Mouse (Mus musculus): Measurements from ENCODE around the gene Aida.
"Not testable (repeated sequence)": the region's sequence is repeated elsewhere in the genome, so short reads cannot be mapped to it uniquely, and the experiment has no call there.

The Aida gene

DNA sequence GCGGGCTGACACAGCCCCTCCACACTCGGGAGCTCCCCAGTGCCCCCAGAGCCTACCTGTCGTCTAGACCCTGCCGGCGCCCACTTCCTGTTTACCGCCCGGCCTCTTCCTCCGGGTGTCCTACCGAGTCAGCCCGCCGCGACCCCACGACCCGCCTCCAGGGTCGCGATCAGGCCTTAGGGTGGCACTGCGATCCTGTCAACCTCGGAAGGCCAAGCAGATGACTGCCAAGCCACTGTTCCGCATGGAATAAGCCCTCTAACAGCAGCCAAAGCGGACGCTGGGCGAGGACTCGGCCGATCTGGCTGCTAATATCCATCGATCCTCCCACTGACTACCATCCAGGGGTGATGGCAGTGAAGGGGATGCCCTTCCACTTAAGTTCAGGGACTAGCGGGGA lies at the start of gene Aida:
Aida (plus strand) TSS at position 126 of the 400 bp plus-strand sequence.
- peak; percentile 48 for DNase-seq

DNA sequence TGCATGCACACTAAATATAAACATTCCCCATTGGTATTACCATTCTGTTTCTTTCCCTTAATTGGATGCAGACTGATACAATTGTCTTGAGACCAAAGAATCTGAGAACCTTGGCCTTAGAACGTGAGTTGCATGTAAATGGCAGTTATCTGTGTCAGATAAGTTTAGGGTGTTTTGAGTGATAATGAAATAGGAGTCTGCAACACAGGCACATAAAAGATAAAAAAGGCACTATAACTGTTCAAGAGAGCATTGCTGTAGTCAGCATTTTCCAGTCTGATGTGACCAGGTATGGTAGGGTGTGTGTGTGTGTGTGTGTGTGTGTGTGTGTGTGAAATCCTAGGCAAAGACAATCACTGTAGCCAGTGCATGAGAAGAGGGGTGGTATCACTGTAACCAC lies 48.2 kb upstream of the Aida start:
- DNase-seq = no peak

DNA sequence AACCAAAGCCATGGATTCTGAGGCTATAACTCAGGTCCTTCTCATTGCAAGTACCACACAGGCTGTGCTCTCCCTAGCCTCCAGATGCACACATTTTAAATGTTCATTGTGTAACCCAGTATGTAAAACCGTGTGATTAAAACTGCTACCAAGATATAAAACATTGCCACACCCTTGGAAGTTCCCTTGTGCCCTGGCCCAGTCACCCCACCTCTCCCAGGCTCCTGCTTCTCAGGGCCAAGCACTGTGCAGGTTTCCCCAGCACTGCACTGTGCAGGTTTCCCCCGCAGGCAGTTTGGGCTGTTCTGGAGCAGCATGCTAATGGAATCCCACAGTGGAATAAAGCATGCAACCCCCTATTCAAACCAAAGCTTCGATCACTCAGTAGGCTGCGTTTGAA lies 45.8 kb upstream of the Aida start:
- no peak for DNase-seq

DNA sequence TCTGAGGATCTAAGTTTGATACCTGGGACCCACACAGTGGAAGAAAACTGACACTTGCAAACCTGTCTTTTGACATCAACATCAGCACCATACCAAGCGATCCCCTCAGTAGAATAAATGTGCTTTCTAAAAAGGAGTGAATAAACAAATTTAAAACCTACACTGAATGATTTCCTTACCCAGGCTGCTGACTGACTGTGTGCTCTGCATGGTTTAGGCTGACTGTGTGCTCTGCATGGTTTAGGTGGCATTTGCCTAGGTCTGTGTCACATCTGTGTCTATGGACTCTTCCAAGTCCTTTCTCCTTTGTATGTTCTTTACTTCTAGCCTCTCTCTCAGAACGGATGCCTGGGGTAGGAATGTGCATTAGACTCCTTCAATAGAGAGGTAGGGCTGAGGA lies 44.6 kb upstream of the Aida start:
- DNase-seq = no peak

DNA sequence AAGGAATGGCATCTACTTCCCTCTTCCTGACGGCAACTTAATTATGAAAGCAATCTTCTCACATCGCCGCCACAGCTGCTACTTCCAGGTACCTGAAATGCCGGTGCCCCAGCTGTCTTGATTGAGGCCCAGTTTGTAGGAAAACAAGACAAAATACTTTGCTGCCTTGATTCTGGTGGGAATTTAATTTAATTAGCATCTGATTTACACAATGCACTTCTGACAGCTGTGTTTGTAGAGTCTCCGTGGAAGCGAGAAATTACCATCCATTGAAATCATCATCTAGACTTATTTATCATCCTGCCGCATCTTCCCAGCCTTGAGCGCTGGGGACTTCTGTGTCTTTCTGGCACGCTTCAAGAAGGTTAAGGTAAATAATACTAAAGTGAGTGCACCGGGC lies 43.8 kb upstream of the Aida start:
- DNase-seq = no peak

DNA sequence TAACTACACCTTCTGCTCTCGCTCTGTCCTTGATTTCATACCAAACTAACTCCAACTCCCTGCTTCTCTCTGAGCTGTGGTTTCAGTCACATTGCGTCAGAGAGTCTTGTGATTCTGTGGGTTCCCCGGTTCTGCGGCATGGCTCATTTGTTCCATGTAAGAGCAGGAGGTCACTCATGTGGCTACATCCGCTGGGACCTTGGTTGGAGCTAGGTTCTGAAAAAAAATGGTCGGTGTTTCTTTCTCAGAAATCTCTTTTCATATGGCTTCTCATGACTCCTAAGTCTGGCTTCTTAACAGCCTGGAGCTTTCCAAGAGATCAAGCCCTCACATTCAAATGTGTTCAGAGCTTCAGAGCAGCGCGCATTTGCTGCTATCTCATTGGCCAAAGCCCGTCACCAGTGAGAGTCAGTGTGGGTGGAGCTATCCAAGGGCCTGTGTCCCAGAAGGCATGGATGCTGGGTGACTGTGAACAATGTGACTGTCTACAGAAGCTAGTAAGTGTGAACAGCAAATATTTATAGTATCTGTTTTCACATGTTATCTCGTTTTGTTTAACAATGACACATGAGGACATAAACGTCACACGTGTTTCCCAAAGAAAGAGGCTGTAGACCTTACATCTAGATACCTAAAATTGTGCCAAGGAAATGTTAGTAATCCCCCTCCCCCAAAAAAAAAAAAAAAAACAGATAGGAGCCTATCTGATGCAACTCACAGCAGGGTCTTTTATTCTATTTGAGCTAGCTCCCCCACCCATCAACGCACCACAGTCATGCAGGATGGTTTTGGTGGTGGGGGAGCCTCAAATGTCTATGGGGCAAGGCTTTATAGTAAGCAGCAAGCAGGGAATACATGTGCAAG lies 32.0 kb upstream of the Aida start:
- peak; percentile 26 for DNase-seq

DNA sequence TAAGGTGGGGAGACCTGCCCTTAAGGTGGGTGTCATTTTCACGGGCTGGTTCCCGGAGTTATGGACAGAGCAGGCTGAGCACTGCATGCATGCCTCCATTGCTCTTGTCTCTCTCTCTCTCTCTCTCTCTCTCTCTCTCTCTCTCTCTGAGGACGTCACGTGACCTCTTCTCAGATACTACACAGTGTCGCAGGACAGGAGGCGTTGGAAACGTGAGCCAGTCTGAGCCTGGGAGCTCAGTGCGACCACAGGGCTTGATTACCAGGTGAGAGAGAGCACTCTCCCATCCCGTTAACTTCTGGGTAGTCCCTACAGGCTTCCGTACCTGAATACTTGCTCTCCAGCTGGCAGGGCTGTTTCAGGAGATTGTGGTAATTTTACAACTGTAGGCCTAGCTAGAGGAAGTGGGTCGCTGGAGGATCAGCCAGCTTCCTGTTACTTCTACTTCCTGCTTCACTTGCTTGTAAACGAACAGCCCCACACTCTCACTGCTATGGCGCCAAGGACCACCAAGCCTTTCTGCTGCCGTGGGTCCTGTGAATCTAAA lies 30.4 kb upstream of the Aida start:
- DNase-seq = no peak

DNA sequence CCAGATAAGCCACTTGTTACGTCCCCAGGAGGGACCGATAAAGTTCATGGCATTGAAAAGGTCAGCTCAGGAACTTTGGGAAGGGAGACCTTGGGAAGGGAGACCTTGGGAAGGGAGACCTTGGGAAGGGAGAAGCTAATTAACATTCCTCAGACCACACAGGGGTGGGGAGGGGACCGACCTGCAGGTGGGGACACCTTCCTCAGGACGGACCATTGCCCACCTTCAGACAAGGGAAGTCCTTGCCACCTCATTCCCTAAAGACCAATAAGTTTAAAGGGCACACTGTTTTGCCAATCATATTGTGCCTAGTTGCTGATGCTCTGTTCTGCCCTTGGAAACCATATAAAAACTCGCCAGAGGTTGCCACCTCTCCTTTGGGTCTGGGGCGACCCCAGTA lies 28.7 kb upstream of the Aida start:
- no peak for DNase-seq

DNA sequence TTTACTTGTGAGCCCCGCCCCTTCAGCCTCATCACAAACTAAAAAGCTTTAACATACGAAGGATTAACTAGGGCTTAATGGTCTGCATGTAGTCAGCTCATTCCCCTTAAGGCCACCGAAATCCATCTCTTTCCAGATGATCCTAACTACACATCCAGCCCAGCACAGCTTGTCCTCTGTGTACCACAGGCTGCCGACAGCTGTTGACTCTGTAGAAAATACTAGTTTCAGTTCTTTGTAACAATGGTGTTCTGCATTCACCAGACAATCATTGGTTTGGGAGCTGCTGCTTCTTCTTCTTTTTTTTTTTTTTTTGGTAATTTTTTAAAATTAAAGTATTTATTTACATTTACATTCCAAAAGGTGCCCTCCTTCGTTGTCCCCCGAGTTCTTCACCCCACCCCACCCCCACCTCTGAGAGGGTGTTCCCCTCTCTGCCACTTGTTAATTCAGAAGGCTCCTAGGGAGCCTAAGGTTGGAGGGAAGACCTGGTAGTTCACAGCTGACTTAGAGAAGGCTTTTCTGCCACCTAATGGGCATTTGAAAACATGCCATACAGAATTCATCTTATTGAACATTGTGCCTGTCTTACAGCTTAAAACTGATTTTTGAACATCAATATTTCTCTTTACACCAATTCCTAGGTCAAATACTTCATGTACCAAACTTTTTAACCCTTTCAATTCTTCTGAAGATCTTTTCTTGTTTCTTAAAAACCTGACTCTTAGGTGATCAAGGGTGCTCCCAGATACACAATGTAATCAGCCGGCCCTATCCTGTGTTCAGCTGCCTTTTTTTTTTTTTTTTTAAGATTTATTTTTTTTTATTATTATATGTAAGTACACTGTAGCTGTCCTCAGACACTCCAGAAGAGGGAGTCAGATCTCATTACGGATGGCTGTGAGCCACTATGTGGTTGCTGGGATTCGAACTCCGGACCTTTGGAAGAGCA lies 23.2 kb upstream of the Aida start:
- DNase-seq = no peak

DNA sequence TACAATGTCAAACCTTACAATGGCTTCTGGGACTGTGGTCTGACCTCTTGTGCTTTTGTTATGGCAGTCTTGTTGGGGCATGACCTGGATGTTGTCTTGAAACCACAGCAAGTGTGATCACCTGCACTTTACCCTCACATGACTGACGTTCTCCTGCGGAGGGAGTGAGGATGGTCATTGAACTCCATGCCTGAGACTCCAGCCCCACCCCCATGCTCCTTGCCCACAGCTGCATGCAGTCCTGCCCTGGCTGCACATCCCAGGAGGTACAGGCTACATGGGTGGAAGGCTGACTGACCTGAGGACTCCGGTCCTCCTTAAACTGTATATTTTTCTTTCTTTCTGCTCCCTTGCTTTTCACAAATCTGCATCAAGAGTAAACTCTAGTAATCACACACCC lies 22.0 kb upstream of the Aida start:
- DNase-seq = no peak

DNA sequence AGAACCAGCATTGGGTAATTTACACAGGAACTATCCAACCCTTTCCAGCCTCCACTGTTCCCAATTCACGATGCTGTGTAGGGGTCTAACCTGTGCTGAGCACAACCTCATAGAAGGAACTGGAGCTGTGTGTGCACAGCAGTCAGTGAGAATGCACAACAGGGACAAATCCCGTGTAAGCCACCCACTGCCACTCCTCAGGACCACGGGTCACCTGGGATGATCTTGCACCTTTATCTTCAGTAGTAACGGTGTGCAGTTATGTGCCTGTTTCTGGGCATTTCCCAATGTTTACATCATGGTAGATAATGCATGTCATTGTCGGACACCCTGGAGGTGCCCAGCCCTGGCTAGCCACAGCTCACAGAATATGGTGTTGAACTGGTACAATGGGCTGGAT lies 20.6 kb upstream of the Aida start:
- no peak for DNase-seq

DNA sequence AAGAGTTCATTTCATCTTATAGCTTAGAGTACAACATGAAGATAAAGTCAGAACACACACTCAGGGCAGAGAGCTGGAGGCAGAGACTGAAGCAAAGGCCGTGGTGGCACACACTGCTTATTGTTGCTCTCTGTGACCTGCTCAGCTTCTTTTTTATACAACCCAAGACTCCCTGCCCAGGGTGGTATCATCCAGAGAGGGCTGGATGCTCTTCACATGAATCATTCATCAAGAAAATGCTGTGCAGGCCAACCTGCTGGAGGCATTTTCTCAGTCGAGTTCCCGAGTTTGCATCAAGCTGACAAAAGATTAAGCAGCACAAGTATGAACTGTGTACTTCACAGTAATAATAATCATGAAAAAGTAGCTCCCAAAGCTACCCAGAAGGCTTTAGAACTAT lies 8.0 kb upstream of the Aida start:
- no peak for DNase-seq

DNA sequence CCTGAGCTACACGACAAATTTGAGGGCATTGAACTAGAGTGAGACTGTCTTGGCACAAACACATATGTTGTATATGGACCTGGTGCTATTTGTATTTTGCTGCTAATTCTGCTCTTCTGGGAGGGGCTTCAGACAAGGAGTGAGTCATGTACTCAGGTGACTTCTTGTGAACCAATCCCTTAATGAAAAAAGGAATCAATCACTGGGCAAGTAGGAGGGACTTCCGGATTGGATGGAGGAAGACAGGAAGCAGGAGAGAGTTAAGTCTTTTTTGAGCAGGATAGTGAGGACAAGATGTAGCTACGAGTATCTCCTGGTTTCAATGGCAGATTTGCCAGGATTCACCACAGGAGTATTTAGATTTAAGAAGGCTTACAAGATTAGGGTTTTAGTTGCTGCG lies 6.8 kb upstream of the Aida start:
- no peak for DNase-seq

DNA sequence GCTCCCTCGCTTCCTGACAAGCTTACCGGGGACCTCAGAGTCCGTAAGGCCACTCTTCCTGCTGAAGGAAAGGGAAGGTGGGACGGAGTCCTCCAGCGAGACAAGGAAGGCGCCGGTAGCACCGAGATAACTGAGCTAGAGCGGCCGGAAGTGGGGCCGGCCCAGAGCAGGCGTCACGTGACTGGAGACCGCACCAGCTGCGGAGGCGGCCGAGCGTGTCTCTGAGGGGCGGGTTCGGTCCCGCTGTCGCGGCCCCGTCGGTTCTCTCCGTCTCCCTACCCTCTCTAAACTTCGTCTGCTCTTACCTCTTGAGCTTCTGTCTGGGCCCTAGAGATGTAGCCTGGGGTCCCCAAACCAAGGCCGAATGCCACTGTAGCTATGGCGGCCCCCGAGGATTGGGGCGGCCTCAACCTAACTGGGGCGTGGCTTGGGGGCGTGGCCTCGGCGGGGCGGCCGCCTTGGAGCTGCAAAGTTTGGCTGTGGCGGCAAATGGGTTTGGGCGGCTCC lies 540 bp downstream of the Aida start, which contains the start of gene Brox:
Brox (minus strand) TSS at position 393 of the 507 bp plus-strand sequence.
- peak; percentile 96 for DNase-seq

DNA sequence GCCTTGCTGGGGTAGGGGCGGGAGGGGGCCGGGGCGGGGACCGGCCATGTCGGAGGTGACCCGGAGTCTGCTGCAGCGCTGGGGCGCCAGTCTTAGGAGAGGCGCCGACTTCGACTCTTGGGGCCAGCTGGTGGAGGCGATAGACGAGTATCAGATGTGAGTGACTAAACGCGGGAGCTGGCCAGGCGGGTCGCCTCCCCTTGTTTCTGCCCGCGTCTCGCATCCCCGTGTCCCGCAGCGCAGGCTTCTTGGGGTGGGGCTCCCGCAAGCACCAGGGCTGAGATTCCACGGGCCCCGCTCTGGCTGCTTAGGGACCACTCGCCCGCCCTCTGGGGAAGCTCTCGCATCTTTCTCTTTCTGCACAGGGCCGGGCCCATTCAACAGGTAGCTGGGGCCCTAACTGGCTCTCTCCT lies 1.1 kb downstream of the Aida start:
- DNase-seq = peak; percentile 76

DNA sequence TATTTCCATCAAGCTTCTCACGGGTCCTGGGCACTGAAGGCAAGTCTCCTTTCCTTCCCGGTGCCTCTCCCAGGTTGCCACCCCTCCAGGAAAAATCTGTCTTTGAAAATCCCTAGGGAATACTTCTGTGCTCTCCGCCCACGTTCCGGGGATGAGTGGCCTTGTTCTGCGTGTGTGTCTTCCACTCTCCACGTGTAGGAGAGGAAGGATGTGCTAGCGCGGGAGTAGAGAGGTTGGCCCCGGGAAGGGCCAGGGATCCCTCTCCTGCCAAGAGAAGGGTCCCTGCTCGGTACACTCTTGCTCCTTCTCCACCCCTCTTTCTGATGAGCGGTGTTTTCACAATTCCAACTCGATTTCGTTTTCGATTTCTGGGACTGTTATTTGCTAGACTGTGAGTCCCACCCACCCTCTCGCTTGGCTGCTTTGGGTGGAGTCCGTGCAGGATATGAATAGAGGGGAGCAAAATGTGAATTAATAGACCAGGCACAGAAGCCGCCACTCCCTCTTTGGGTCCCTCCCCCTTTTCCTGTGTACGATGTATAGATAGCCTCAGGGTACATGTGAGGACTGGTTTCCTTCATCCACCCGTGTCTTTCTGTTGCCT lies 1.6 kb downstream of the Aida start:
- peak; percentile 77 for DNase-seq

DNA sequence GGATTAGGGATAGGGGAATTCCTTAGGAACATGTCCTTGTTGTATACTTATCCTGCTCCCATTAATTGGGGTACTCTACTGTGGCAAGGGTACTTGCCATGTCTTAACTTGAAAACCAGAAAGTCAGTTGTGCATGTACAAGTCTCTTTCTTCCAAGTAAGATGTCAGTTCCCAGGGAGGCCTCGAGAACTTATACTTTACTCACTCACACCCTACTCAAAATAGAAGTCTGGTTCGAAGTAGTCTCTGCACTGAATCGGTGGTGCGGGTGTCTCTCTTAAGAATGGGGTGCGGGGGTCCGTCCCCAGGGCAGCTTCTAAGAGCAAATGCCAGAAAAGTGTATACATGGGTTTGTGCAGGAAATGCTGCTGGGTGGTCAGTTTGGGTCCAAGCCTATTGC lies 2.8 kb downstream of the Aida start:
- peak; percentile 84 for DNase-seq

DNA sequence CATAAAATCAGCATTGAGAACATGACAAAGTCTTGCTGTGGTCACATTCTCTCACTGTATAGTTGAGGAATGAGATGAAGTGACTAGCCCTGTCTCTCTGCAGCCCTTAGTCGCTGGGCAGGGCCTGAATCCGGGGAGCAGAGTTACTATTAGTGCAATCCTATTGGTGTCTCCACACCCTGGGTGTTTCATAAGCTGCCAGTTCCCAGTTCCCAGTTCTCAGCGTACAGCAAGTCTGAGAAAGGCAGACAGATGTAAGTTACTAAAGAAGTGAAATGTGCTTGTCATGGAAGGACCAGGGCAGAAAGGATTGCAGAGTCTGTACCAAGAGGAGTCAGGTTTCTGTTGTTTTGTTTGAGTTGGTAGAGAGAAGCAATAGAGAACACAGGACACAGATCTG lies 11.2 kb downstream of the Aida start:
- DNase-seq = no peak

DNA sequence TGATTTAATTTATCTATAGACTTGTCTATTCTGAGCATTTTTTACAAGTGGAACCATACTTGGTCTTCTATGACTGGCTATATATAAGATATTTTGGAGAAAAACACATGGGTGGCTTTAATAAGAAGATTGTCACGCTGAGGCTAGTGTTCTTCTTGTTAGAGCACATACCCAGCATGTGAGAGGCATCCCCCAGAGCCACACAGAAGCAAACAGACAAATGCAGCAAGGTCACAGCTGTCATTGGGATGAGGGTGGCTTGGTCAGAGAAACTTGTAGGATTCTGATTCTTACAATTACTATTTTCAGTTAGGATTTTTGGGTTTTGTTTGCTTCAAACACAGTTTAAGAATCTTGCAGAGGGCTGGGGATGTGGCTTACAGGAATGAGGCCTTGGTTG lies 12.1 kb downstream of the Aida start:
- no peak for DNase-seq

DNA sequence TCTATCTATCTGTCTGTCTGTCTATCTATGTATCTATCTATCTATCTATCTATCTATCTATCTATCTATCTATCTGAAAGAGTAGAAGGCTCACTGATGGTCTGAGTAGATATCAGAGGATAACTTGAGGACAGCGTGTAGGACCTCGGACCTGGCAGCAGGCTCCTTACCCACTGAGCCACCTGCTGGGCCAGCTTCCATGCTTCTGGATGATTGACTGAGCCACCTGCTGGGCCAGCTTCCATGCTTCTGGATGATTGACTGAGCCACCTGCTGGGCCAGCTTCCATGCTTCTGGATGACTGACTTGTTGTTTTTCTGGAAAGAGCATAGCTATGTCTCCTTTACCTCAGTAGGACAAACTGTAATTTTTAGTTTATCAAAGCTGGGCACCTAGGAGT lies 13.2 kb downstream of the Aida start:
- not testable (repeated sequence) for DNase-seq

DNA sequence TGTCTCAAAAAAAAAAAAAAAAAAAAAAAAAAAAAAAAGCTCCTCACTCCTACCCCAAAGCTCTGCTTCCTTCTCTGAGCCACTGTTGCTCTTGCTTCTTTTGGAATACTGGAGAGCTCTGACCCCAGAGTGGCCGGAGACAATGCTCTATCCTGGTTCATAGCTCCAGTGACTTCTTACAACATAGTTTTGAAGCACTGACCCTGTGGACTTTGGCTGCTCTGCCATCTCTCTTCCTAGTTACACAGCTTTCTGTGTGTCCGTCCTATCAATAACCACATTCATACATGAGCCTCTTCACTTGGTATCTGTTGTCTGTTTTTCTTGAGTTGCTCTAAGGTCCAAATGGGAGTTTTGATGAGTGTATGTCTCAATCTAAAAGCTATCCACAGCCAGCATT lies 15.7 kb downstream of the Aida start:
- DNase-seq = no peak

DNA sequence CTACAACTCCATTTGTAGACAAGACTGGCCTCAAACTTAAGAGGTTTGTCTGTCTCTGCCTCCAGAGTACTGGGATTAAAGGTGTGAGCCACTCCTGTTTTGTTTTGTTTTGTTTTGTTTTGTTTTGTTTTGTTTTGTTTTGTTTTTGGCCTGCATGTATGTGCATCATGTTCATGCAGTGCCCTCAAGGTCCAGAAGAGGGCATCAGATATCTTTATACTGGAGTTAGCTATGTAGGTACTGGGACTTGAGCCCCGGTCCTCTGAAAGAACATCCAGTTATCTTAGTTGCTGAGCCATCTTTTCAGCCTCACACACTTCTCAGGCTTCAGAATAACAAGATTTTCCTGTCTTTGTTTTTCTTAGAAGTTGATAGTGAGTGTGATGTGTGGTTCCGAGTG lies 19.4 kb downstream of the Aida start:
- no peak for DNase-seq

DNA sequence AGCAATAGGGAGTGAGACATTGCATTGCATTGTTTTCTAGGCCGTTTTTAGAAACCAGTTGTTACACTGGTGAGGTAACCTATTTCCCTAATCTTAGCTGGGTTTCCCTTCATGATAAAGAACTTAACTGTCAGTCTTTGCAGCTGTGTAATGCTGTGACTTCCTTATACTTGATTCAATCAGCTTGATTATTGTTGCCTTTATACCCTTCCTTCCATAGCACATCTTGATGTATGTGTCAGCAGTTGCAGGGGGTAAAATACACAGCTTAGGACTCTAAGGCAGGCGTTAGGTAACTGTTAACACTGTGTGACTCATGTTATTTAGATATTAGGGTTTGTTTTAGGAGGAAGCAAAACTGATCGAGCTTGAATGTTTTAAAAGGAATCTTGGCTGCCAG lies 24.3 kb downstream of the Aida start:
- no peak for DNase-seq
